Mouse (Mus musculus): Measurements from ENCODE around the gene Vmn1r74.
"Not testable (repeated sequence)": the region's sequence is repeated elsewhere in the genome, so short reads cannot be mapped to it uniquely, and the experiment has no call there.

Vmn1r74 gene

GRCm38 (mm10) chr7:11833680-11834079, at the start of gene Vmn1r74:
Gene Vmn1r74, plus strand, starts transcription at chr7:11833980.
- no peak for DNase-seq (ENCODE audit: low read depth)

DNA sequence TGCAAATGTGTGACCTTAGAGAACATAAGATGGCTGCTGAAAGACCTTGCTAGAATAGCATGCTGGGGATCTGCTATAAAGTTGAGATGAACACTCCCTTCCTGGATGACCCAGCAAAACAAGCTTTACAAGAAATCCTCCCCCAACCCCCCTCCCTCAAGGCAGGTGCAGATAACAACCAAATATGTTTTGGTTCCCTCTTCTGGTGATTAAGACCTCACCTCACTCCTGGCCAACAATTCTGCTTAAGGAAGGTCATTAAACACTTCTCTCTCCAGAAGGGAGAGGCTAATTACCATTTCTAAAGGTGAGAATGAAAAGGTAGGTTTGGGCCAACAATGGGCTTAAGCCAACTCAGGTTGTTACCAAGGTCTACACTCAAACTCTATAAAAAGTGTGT, 20.0 kb upstream of the Vmn1r74 start:
- DNase-seq (ENCODE audit: low read depth): no peak

DNA sequence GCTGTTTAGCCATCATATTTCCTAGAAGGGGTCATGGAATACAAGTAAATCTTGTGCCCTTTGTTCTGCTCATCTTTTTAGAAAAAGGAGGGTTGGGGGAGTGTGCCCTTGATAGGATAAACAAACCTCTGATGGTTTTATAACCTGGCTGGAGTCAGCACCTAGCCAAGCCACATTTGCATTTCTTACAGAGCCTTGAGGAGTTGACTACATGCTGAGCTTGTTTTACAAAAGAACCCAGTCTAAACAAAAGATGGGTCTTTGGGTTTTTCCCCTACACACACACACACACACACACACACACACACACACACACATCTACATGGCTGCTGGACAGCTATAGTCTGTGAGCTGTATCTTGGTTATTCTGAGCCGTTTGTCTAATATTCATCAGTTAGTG, 11.6 kb upstream of the Vmn1r74 start:
- DNase-seq (ENCODE audit: low read depth): no peak

GRCm38 (mm10) chr7:11823246-11823645, 10.5 kb upstream of the Vmn1r74 start:
- not testable (repeated sequence) for DNase-seq (ENCODE audit: low read depth)

- no peak for DNase-seq (ENCODE audit: low read depth)
These were observed 40.5 kb downstream of the Vmn1r74 start, which contains the start of gene Vmn1r75 for GRCm38 (mm10) chr7:11874330-11874729. Gene Vmn1r75, plus strand, starts transcription at chr7:11874630.

All from fibroblast of lung, adult 2 months (primary cell).